Mouse (Mus musculus) small intestine, adult 2 months (tissue): ENCODE data around the gene Swt1. TPM values are rescaled to one million over a fixed set of nuclear protein-coding genes. Genes with fewer than 3 reads are reported as not detected.

Experiments
- H3K27ac ChIP-seq: fragments of 200-500 bp; 2 replicates; pipeline ENCODE4 v1.5.1; 2012; ENCODE audit warnings: low read depth, low read length, control low read depth, inconsistent platforms; ENCODE audit not compliant: insufficient read depth
- H3K27me3 ChIP-seq: fragments of 200-500 bp; 2 replicates; pipeline ENCODE4 v1.6.1; 2012; ENCODE audit warnings: mild to moderate bottlenecking, moderate library complexity, low read length, inconsistent platforms; ENCODE audit not compliant: control insufficient read depth, insufficient read depth
- H3K36me3 ChIP-seq: fragments of 200-500 bp; 2 replicates; pipeline ENCODE4 v1.6.1; 2012; ENCODE audit warnings: mild to moderate bottlenecking, low read length, control low read depth, inconsistent platforms; ENCODE audit not compliant: control insufficient read depth, insufficient read depth
- H3K4me1 ChIP-seq: fragments of 200-500 bp; 2 replicates; pipeline ENCODE4 v1.6.1; 2012; ENCODE audit warnings: low read length, inconsistent platforms, mixed read lengths; ENCODE audit not compliant: control insufficient read depth, insufficient read depth, insufficient read length
- H3K4me3 ChIP-seq: fragments of 200-500 bp; 2 replicates; pipeline ENCODE4 v1.5.1; 2012; ENCODE audit warnings: low read depth, mild to moderate bottlenecking, control low read depth, inconsistent platforms, low read length, moderate library complexity
- CTCF ChIP-seq: fragments of 200-500 bp; IDR thresholded peaks from 2 replicates; pipeline ENCODE4 v1.5.1; 2012; ENCODE audit warnings: low read depth, mild to moderate bottlenecking, control low read depth, inconsistent platforms, low read length, moderate library complexity, mixed read lengths; ENCODE audit not compliant: insufficient replicate concordance, insufficient read length; ENCODE audit errors: extremely low read depth
- POLR2A ChIP-seq: fragments of 200-500 bp; IDR thresholded peaks from 2 replicates; pipeline ENCODE4 v1.6.1; 2012; ENCODE audit warnings: low read depth, mild to moderate bottlenecking, control low read depth, inconsistent platforms, low read length, moderate library complexity
- WGBS: fragments of 180-500 bp; shearing (Covaris S2); methylation state at CpG from one replicate; pipeline ENCODE4 v1.1.7; 2018; 5-methylcytosine and 5-hydroxymethylcytosine counted together
- polyA plus RNA-seq: library from polyadenylated mRNA; depleted of rRNA; stranded (reverse); fragments of >200 nt; gene quantifications from 2 replicates; pipeline ENCODE4 v1.2.3, GENCODE M21; 2012

The Swt1 gene
- polyA plus RNA-seq, 1 experiment: 2.3 TPM

GRCm38 (mm10) chr1:151345109-151345862, 83.0 kb downstream of the Swt1 start:
- Histone ChIP-seq H3K27ac (peak overlapping the region; percentile 79), H3K36me3 (peaks cover 10% of the 10 kb centered on the region), H3K4me1 (peaks cover 6% of the 10 kb centered on the region), H3K27me3 (no peaks in the 10 kb centered on the region), H3K4me3 (peak overlapping the region; percentile 80)
- no peak for TF ChIP-seq CTCF
- peak; percentile 42; the same call in 1 of the 2 replicates for TF ChIP-seq POLR2A
- WGBS: under 1% methylated on average over 55 of the region's 55 CpGs

DNA sequence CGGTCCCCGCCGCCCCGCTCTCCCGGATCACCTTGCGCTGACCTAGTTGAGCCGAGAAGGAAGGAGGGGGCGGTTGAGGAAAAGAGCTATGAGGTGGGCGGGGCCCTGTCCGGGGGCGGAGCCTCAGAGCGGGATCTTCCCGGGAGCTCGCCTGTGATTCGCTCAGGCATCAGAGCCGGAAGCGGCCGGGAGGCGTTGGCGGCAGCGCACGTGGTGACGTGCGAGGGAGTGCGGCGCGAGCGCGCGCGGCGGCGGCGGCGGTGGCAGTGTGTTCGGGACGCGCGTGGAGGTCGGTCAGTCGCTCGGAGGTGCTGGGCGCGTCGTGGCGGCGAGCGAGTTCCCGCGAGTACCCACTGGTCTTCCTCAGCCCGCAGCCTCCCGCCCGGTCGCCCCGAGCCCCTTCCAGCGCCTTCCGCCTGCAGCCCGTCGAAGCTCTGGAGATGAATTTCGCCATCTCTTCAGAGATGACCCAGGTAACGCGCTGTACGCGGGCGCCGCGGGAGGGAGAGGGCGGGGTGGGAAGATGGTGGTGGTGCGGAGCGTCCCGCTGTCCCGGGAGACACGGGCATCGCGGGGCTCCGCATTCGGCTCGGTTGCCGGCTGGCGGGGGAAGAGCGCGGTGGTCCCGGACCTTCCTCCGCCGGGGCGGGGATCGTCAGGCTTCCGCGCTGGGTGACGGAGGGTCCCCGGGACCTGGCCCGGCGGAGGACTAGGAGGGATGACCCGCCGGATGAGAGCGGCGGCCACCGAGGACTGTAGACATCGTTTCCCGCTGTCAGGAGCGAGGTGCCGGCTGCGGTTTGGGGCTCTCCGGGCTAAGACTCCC, 83.8 kb downstream of the Swt1 start, which contains the start of gene Ivns1abp:
Gene Ivns1abp (plus strand): TSS at position 195 of the 826 bp plus-strand sequence.
- peak within 1 kb of the TSS; percentile 98 for H3K27ac ChIP-seq
- TF ChIP-seq CTCF (no peak), POLR2A (peak; percentile 83; the same call in 1 of the 2 replicates)
- WGBS: under 1% methylated on average over 104 of the region's 104 CpGs
- peak within 1 kb of the TSS; percentile 80 for H3K4me3 ChIP-seq
- no peaks in the 10 kb centered on the region for H3K27me3 ChIP-seq
- peaks cover 5% of the 10 kb centered on the region; the same call in 1 of the 2 replicates for H3K36me3 ChIP-seq
- peaks cover 11% of the 10 kb centered on the region for H3K4me1 ChIP-seq

- TF ChIP-seq CTCF (peak; percentile 35; the same call in 1 of the 2 replicates), POLR2A (no peak; the same call in none of the 2 replicates)
- H3K4me3 ChIP-seq: peak overlapping the region; percentile 80
- H3K36me3 ChIP-seq: 0 out of 2 replicates have a peak, but pooled peaks cover under 1% of the 10 kb centered on the region
- no peaks in the 10 kb centered on the region for H3K27me3 ChIP-seq
- peak overlapping the region; percentile 98 for H3K27ac ChIP-seq
- peaks cover 17% of the 10 kb centered on the region for H3K4me1 ChIP-seq
- WGBS: 2% methylated on average over 17 of the region's 17 CpGs
Measured at GRCm38 (mm10) chr1:151343571-151344282, 84.5 kb downstream of the Swt1 start.

- 6% methylated on average over 6 of the region's 6 CpGs for WGBS
- peak overlapping the region; percentile 98 for H3K27ac ChIP-seq
- H3K36me3 ChIP-seq: no peaks in the 10 kb centered on the region
- no peaks in the 10 kb centered on the region for H3K27me3 ChIP-seq
- peaks cover 21% of the 10 kb centered on the region for H3K4me1 ChIP-seq
- peak overlapping the region; percentile 21; the same call in 1 of the 2 replicates for H3K4me3 ChIP-seq
- TF ChIP-seq POLR2A (no peak), CTCF (no peak)
Measured at GRCm38 (mm10) chr1:151342968-151343367, 85.3 kb downstream of the Swt1 start.

GRCm38 (mm10) chr1:151342311-151342710, 85.9 kb downstream of the Swt1 start:
- Histone ChIP-seq H3K36me3 (no peaks in the 10 kb centered on the region), H3K27ac (no peak overlapping the region), H3K27me3 (no peaks in the 10 kb centered on the region), H3K4me3 (no peak overlapping the region), H3K4me1 (peaks cover 21% of the 10 kb centered on the region)
- no peak for TF ChIP-seq CTCF
- TF ChIP-seq POLR2A: no peak
- 34% methylated on average over 3 of the region's 3 CpGs for WGBS

- 23% methylated on average over 8 of the region's 8 CpGs for WGBS
- Histone ChIP-seq H3K4me1 (peaks cover 21% of the 10 kb centered on the region), H3K27me3 (no peaks in the 10 kb centered on the region), H3K4me3 (no peak overlapping the region), H3K36me3 (no peaks in the 10 kb centered on the region), H3K27ac (peak overlapping the region; percentile 86)
- no peak for TF ChIP-seq CTCF
Measured at GRCm38 (mm10) chr1:151341321-151342044, 86.8 kb downstream of the Swt1 start.
